Mouse (Mus musculus) embryonic fibroblast, embryonic 13.5 days (primary cell): ENCODE results near the gene Mif4gd.

Experiments
- CTCF ChIP-seq: IDR thresholded peaks from 2 replicates; pipeline ENCODE4 v1.5.1; 2011; ENCODE audit warnings: mild to moderate bottlenecking, control low read depth, low read length, moderate library complexity, borderline replicate concordance; ENCODE audit not compliant: insufficient read depth
- POLR2A ChIP-seq: IDR thresholded peaks from 2 replicates; pipeline ENCODE4 v1.6.1; 2011; ENCODE audit warnings: low read depth, mild to moderate bottlenecking, control low read depth, low read length, moderate library complexity

- TF ChIP-seq POLR2A (no peak), CTCF (no peak)
Observed at GRCm38 (mm10) chr11:115629734-115630531, 17.2 kb upstream of the Mif4gd start.
